Mouse (Mus musculus) adrenal gland, adult 10 weeks (tissue): ENCODE results near the gene Serpinb9f. TPM values are rescaled to one million over a fixed set of nuclear protein-coding genes. Genes with fewer than 3 reads are reported as not detected.

Experiments
- polyA plus RNA-seq: library from polyadenylated mRNA; stranded (reverse); fragments of 350-450 nt; fragmentation: Illumina TruSeq; extraction: RNeasy Lipid Tissue Mini Kit (QIAGEN cat#74804); gene quantifications from one replicate; pipeline ENCODE4 v1.2.3, GENCODE M21; 2014; ENCODE audit warnings: low read depth, low replicate concordance

Serpinb9f gene
- not detected for polyA plus RNA-seq

GRCm38 (mm10) chr13:33323777-33324176, at the start of gene Serpinb9f:
TSS of gene Serpinb9f (plus strand) at chr13:33324077.

Other genes starting within 250 kb of the Serpinb9f start
- 2.4 TPM for gene Serpinb1b, start 245.5 kb upstream of the Serpinb9f start, polyA plus RNA-seq
- gene Serpinb9c, start 164.3 kb upstream of the Serpinb9f start, polyA plus RNA-seq, result not detected
- not detected for gene Serpinb9d, start 131.1 kb upstream of the Serpinb9f start, polyA plus RNA-seq
- not detected for gene Serpinb9e, start 74.5 kb upstream of the Serpinb9f start, polyA plus RNA-seq
- not detected for gene Gm11397, start 71.7 kb downstream of the Serpinb9f start, polyA plus RNA-seq
- not detected for gene Serpinb9g, start 160.7 kb downstream of the Serpinb9f start, polyA plus RNA-seq